Mouse (Mus musculus) testis, adult 2 months (tissue): Measurements from ENCODE around the gene Ano8. TPM values are rescaled to one million over a fixed set of nuclear protein-coding genes. Genes with fewer than 3 reads are reported as not detected.

ENCODE experiments used
- H3K27ac ChIP-seq: fragments of 200-500 bp; 2 replicates; pipeline ENCODE4 v1.5.1; 2012; ENCODE audit warnings: low read depth, low read length; ENCODE audit not compliant: control insufficient read depth, insufficient read depth
- H3K27me3 ChIP-seq: fragments of 200-500 bp; 2 replicates; pipeline ENCODE4 v1.6.1; 2012; ENCODE audit warnings: mild to moderate bottlenecking, low read length, moderate library complexity; ENCODE audit not compliant: control insufficient read depth, insufficient read depth
- H3K36me3 ChIP-seq: fragments of 200-500 bp; 2 replicates; pipeline ENCODE4 v1.6.1; 2012; ENCODE audit warnings: mild to moderate bottlenecking, low read length; ENCODE audit not compliant: control insufficient read depth, insufficient read depth
- H3K4me1 ChIP-seq: fragments of 200-500 bp; 2 replicates; pipeline ENCODE4 v1.6.1; 2012; ENCODE audit warnings: low read length; ENCODE audit not compliant: control insufficient read depth, insufficient read depth
- H3K4me3 ChIP-seq: fragments of 200-500 bp; 2 replicates; pipeline ENCODE4 v1.5.1; 2012; ENCODE audit warnings: low read depth, mild to moderate bottlenecking, low read length, moderate library complexity, mixed read lengths; ENCODE audit not compliant: control insufficient read depth
- CTCF ChIP-seq: fragments of 200-500 bp; IDR thresholded peaks from 2 replicates; pipeline ENCODE4 v1.5.1; 2012; ENCODE audit warnings: low read depth, mild to moderate bottlenecking, inconsistent platforms, low read length, moderate library complexity; ENCODE audit not compliant: control insufficient read depth, insufficient read depth, insufficient replicate concordance
- POLR2A ChIP-seq: fragments of 200-500 bp; IDR thresholded peaks from 2 replicates; pipeline ENCODE4 v1.6.1; 2012; ENCODE audit warnings: low read depth, mild to moderate bottlenecking, inconsistent platforms, low read length, moderate library complexity; ENCODE audit not compliant: control insufficient read depth
- polyA plus RNA-seq: library from polyadenylated mRNA; depleted of rRNA; stranded (reverse); fragments of >200 nt; gene quantifications from 2 replicates; pipeline ENCODE4 v1.2.3, GENCODE M21; 2012

Ano8 gene
- polyA plus RNA-seq, 1 experiment, result 0.99 TPM

DNA sequence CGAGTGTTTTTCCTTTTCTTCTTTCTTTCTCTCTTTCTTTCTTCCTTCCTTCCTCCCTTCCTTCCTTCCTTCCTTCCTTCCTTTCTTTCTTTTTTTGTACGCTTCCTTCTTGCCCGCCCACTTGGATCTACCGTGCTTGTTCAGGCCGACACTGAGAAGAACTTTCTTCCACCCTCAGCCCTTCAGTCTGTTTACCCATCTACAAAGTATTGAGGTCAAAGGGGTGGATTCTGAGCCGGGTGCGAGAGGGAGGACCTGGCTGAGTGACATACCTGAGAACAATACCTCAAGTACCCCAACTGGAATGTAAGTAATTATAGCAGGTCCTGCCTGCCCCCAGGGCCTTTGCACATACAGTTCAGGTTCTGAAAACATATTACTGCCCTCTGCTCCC is 370 bp upstream of the Ano8 start:
- Histone ChIP-seq H3K36me3 (no peaks in the 10 kb centered on the region), H3K4me1 (peaks cover 35% of the 10 kb centered on the region), H3K4me3 (no peak overlapping the region), H3K27ac (no peak overlapping the region), H3K27me3 (no peaks in the 10 kb centered on the region)
- TF ChIP-seq POLR2A (no peak), CTCF (no peak)

DNA sequence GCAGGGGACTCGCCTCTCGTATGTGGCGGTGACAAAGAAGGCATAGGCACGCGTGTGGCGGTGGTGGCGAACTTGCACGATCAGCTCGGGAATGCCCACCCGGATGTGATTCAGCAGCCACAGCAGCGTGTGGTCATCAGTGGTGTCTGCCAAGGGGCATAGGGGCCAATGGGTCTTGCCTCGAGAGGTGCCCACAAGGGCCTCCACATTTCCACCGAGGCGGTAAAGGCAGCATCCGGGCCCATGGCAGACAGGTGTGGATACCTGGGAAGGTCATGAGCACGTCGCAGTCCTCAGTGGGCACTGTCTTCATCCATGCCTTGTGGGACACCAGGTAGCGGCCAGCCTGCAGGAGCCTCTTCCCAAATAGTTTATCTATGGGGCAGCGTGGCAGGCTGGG is 1.0 kb downstream of the Ano8 start:
- H3K4me3 ChIP-seq, result no peak overlapping the region
- TF ChIP-seq CTCF, result no peak
- no peak for TF ChIP-seq POLR2A
- H3K36me3 ChIP-seq, result no peaks in the 10 kb centered on the region
- no peak overlapping the region for H3K27ac ChIP-seq
- peaks cover 39% of the 10 kb centered on the region for H3K4me1 ChIP-seq
- no peaks in the 10 kb centered on the region for H3K27me3 ChIP-seq

DNA sequence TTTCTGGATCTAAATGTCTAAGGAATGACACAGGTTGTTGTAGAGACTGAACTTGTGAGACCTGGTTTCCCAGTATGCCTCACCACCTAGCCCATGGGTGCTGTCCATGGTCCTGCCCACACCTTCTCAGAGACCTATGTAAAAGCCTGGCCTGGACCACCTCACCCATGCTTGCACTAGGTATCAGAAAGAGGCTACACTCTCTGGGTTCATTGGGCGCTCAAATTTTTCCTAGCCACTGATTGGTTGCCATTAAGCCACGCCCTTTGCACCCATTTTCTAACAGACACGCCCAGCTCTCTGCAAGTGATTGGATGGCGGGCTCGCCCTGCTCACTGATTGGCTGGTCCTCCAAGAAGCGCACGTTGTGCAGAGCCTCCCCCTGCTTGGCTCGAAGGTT is 1.8 kb downstream of the Ano8 start:
- H3K27ac ChIP-seq, result no peak overlapping the region
- no peak overlapping the region for H3K4me3 ChIP-seq
- TF ChIP-seq POLR2A (no peak), CTCF (no peak)
- H3K36me3 ChIP-seq, result no peaks in the 10 kb centered on the region
- H3K27me3 ChIP-seq, result no peaks in the 10 kb centered on the region
- peaks cover 34% of the 10 kb centered on the region for H3K4me1 ChIP-seq

DNA sequence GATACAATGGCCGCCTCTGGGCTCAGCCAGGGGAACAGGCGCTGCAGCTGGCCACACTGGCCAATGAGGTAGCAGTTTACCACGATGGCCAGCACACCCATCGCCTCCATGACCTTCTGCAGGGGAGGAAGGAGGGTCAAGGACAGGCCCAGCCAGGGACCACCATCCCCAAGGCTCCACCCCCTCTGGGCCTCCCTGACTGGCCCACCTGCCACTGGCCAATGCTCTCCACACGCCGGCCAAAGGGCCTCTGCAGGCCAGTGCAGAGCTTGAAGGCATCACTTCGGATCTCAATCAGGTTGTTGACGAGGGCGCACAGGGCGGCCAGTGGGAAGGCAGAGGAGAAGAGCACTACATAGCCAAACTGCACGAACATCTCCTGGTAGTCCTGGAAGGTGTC is 6.8 kb downstream of the Ano8 start:
- Histone ChIP-seq H3K4me3 (no peak overlapping the region), H3K27me3 (no peaks in the 10 kb centered on the region), H3K27ac (no peak overlapping the region), H3K4me1 (peaks cover 28% of the 10 kb centered on the region), H3K36me3 (no peaks in the 10 kb centered on the region)
- no peak for TF ChIP-seq POLR2A
- TF ChIP-seq CTCF, result no peak

DNA sequence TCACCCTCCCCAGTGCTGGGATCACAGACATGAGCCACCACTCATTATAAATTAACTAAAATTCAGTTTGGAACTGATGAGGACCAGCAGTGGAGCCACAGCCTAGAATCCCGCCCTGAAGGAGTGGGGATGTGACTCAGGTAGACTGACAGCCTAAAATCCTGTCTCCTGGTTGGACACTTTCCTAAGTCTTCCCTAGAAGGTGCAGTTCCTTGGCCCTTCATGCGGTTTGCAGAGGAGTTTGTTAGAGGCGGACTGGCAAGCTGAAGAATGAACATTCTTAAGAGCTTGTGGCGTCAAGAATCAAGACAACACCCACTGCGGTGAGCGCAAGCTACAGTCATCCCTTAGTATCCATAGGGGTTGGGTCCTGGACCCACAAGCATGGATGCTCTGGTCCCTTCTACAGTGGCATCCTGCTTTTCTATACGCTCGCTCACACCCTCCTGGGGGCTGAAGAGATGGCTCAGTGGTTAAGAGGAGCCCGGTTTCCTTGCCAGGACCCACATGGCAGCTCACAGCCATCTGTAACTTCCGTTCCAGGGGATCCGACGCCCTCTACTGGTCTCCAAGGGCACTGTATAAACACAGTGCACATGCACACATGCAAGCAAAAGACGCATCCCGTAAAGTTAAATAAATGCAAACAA is 8.4 kb downstream of the Ano8 start:
- peaks cover 28% of the 10 kb centered on the region for H3K4me1 ChIP-seq

DNA sequence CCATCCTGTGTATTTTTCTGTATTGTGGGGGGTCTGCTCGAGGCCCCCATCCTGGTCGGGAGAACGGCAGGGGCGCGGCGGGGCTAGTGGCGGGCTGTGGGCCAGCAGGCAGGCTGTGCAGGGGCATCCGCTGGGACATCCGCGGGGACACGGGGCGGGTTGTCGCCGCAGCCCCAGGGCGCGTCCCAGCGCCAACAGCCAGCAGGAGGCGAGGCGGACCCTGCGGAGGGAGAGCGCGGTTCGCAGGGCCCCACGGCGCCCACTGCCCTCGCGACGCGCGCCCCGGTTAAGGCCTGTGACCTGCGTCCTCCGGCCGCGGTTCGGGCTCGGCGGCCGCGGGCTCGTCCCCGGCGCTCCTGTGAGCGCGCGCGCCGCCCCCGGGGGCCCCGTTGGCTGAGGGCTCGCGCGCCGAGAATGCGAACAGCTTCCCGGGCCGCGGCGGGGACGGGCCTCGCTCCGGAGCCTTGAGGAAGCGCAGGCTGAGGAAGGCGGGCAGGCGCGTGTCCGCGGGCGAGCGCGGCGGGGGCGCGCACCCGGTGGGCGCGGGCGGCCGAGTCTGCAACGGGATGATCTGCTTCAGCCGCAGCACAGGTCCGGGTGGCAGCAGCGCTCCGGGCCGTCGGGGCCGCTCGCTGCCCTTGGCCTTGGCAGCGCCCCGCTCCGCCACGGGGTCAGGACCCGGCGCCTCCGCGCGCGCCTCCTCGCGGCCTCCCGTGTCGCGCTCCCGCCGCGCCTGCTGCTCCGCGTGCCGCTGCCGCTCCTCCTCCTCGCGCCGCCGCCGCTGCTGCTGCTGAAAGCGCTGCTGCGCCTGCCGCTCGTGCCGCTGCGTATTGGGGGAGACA is 9.4 kb downstream of the Ano8 start:
- Histone ChIP-seq H3K4me1 (peaks cover 25% of the 10 kb centered on the region), H3K36me3 (no peaks in the 10 kb centered on the region), H3K27me3 (no peaks in the 10 kb centered on the region), H3K4me3 (peak overlapping the region; percentile 88), H3K27ac (peak overlapping the region; percentile 67)
- no peak for TF ChIP-seq POLR2A
- no peak for TF ChIP-seq CTCF

More for the DNA sequence above, 8.4 kb downstream of the Ano8 start:
- Histone ChIP-seq H3K36me3 (no peaks in the 10 kb centered on the region), H3K4me3 (no peak overlapping the region), H3K27me3 (no peaks in the 10 kb centered on the region), H3K27ac (no peak overlapping the region)
- TF ChIP-seq POLR2A (no peak), CTCF (peak; percentile 55; the same call in 1 of the 2 replicates)

DNA sequence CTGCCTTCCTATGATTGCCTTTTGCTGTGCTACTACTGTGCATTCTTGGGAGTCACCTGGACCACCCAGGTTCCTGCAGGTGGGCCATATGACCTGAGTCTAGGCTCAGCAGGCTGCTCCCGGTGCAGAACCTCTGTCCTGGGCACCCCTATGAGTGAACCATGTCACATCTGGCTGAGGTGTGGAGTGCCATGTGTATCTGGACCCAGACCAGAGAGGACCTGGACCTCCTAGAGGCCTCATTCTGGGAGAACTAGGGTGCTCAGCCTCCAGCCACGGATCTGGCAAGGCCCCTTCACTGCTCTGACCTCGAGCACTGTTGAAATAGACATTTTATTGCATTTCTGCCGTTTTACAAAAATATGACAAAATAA is 10.1 kb downstream of the Ano8 start:
- Histone ChIP-seq H3K4me1 (peaks cover 19% of the 10 kb centered on the region), H3K4me3 (no peak overlapping the region), H3K27me3 (no peaks in the 10 kb centered on the region), H3K36me3 (no peaks in the 10 kb centered on the region), H3K27ac (no peak overlapping the region)
- TF ChIP-seq POLR2A (no peak), CTCF (no peak)
